Mouse (Mus musculus) heart, adult 8-10 months (tissue): ENCODE measurements at regions not wholly inside any gene's neighbourhood (a gene's known extent, or its start where the extent isn't known, plus 50 kb on each side); places are given as distances from the start of the nearest gene placed in this dataset.

ENCODE experiments used
- DNase-seq: peaks from one replicate; pipeline ENCODE4 v3.0.0; 2022; ENCODE audit warnings: low spot score

GRCm38 (mm10) chr6:94336168-94336567, 52.5 kb upstream of the Magi1 start:
- no peak for DNase-seq
